Mouse (Mus musculus): ENCODE measurements around the gene Ptprn2.

Gene Ptprn2

GRCm38 (mm10) chr12:117262003-117262402 lies 776.5 kb downstream of the Ptprn2 start:
- no peak for DNase-seq (ENCODE audit: low spot score)

- no peak for DNase-seq (ENCODE audit: low spot score)
These were observed 777.6 kb downstream of the Ptprn2 start for GRCm38 (mm10) chr12:117263081-117263480.

GRCm38 (mm10) chr12:117265211-117265610 lies 779.7 kb downstream of the Ptprn2 start:
- no peak for DNase-seq (ENCODE audit: low spot score)

GRCm38 (mm10) chr12:117268543-117269172 lies 783.1 kb downstream of the Ptprn2 start:
- no peak for DNase-seq (ENCODE audit: low spot score)

- no peak for DNase-seq (ENCODE audit: low spot score)
These were observed 783.8 kb downstream of the Ptprn2 start for GRCm38 (mm10) chr12:117269310-117269709.

GRCm38 (mm10) chr12:117270199-117270598 lies 784.7 kb downstream of the Ptprn2 start:
- DNase-seq (ENCODE audit: low spot score), result no peak

GRCm38 (mm10) chr12:117273166-117273565 lies 787.6 kb downstream of the Ptprn2 start:
- DNase-seq (ENCODE audit: low spot score), result no peak

GRCm38 (mm10) chr12:117274576-117274975 lies 789.1 kb downstream of the Ptprn2 start:
- DNase-seq (ENCODE audit: low spot score), result no peak

- DNase-seq (ENCODE audit: low spot score), result no peak
These were observed 795.3 kb downstream of the Ptprn2 start for GRCm38 (mm10) chr12:117280790-117281189.

- DNase-seq (ENCODE audit: low spot score), result no peak
These were observed 797.1 kb downstream of the Ptprn2 start for GRCm38 (mm10) chr12:117282659-117283058.

GRCm38 (mm10) chr12:117287456-117287855 lies 801.9 kb downstream of the Ptprn2 start:
- DNase-seq (ENCODE audit: low spot score), result no peak

GRCm38 (mm10) chr12:117291943-117292342 lies 806.4 kb downstream of the Ptprn2 start:
- DNase-seq (ENCODE audit: low spot score), result no peak

GRCm38 (mm10) chr12:117296792-117297191 lies 811.3 kb downstream of the Ptprn2 start:
- no peak for DNase-seq (ENCODE audit: low spot score)

- no peak for DNase-seq (ENCODE audit: low spot score)
These were observed 813.6 kb downstream of the Ptprn2 start for GRCm38 (mm10) chr12:117299084-117299483.

GRCm38 (mm10) chr12:117304751-117305624 lies 819.5 kb downstream of the Ptprn2 start:
- DNase-seq (ENCODE audit: low spot score), result no peak

- DNase-seq (ENCODE audit: low spot score), result no peak
These were observed 820.1 kb downstream of the Ptprn2 start for GRCm38 (mm10) chr12:117305625-117306105.

GRCm38 (mm10) chr12:117312079-117312478 lies 826.6 kb downstream of the Ptprn2 start:
- no peak for DNase-seq (ENCODE audit: low spot score)

- DNase-seq (ENCODE audit: low spot score), result no peak
These were observed 829.5 kb downstream of the Ptprn2 start for GRCm38 (mm10) chr12:117314987-117315386.

- no peak for DNase-seq (ENCODE audit: low spot score)
These were observed 830.1 kb downstream of the Ptprn2 start for GRCm38 (mm10) chr12:117315661-117316060.

- no peak for DNase-seq (ENCODE audit: low spot score)
These were observed 832.7 kb downstream of the Ptprn2 start for GRCm38 (mm10) chr12:117318229-117318628.

GRCm38 (mm10) chr12:117323017-117323416 lies 837.5 kb downstream of the Ptprn2 start:
- DNase-seq (ENCODE audit: low spot score), result no peak
